Mouse (Mus musculus): ENCODE data around the gene Smco4. TPM values are rescaled to one million over a fixed set of nuclear protein-coding genes. Genes with fewer than 3 reads are reported as not detected.
"Not testable (repeated sequence)": the region's sequence is repeated elsewhere in the genome, so short reads cannot be mapped to it uniquely, and the experiment has no call there.

The Smco4 gene
- polyA plus RNA-seq, 1 experiment = 0.32 TPM

DNA sequence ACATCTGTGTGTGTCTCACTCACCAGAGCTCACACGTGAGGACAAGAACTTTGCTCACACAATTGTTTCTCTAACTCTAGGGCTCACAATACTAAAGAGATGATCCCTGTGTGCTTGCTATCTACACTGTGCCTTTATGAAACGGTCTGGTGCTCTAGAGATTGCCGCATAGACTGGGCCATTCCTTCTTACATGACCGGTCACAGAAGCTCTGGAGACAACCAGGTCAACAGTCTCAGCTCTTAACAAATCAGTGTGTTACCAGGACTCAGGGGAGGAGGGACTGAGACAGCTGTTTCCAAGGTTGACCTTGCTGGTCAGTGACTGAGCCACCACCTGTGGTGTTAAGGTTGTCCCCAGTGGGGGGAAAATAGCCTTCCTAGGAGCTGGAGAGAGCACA, 1.5 kb upstream of the Smco4 start:
- Histone ChIP-seq H3K27me3 (ENCODE audit: control insufficient read depth) (peaks cover 4% of the 10 kb centered on the region), H3K36me3 (ENCODE audit: control insufficient read depth) (no peaks in the 10 kb centered on the region), H3K4me3 (replicated peaks) (no peak overlapping the region), H3K4me1 (ENCODE audit: control insufficient read depth) (peaks cover 20% of the 10 kb centered on the region), H3K9me3 (ENCODE audit: control insufficient read depth, low read length) (no peaks in the 10 kb centered on the region)
- no peak for TF ChIP-seq TAL1 (IDR thresholded peaks at IDR 0.05; ENCODE audit: low read length)
- no peak for TF ChIP-seq GATA1 (IDR thresholded peaks at IDR 0.05; ENCODE audit: low read length)

DNA sequence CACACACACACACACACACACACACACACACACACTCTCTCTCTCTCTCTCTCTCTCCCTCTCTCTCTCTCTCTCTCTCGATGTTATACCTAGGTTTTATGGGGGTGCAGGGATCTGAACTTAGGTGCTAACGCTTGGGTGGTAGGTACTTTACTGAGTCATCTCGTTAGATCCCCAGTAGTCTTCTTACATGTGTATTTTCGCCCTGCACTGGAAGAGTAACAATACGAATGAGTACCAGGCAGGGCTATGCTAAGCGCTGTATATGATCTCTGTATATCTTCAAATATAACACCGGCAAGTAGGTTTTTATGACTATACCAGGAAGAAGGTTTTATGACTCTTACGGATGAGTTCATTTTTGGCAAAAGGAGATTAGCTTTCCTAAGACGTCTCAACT, 831 bp upstream of the Smco4 start:
- Histone ChIP-seq H3K4me3 (replicated peaks) (no peak overlapping the region), H3K36me3 (ENCODE audit: control insufficient read depth) (no peaks in the 10 kb centered on the region), H3K9me3 (ENCODE audit: control insufficient read depth, low read length) (no peaks in the 10 kb centered on the region), H3K4me1 (ENCODE audit: control insufficient read depth) (peaks cover 24% of the 10 kb centered on the region), H3K27me3 (ENCODE audit: control insufficient read depth) (peaks cover 4% of the 10 kb centered on the region)
- TF ChIP-seq GATA1 (IDR thresholded peaks at IDR 0.05; ENCODE audit: low read length) = no peak
- no peak for TF ChIP-seq TAL1 (IDR thresholded peaks at IDR 0.05; ENCODE audit: low read length)

DNA sequence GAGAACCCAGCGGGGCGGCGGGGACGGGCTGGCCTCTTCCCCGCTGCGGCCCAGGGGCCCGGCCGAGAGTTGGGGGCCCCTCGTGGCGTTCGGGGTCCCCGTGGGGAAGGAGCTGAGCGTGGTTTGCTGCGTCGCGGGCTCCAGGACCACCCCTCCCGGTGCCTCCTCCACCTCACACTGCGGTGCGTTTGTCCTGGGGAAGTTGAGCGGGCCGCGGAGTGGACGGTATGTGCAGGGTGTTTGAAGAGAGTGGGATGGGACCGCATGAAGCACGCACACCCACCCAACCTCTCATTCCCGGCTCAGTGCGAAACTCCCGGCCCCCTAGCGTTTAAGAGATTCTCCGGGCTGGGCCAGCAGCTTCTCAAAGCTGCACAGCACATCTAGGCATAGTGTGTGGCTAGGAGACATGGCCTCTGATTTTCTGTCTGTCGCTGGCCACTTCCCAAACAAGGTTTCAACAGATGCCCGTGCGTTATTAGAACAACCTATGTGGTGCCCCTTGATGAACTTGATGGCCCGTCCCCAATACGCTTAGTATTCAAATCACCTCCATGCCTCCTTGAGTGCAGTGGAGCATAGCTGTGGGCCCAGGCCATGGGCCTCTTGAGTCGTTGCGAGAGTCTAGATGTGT, 810 bp downstream of the Smco4 start:
- Histone ChIP-seq H3K27me3 (ENCODE audit: control insufficient read depth) (peaks cover 4% of the 10 kb centered on the region), H3K4me3 (replicated peaks) (peak overlapping the region; percentile 68), H3K9me3 (ENCODE audit: control insufficient read depth, low read length) (no peaks in the 10 kb centered on the region), H3K4me1 (ENCODE audit: control insufficient read depth) (peaks cover 37% of the 10 kb centered on the region), H3K36me3 (ENCODE audit: control insufficient read depth) (no peaks in the 10 kb centered on the region)
- TF ChIP-seq GATA1 (IDR thresholded peaks at IDR 0.05; ENCODE audit: low read length) = no peak
- no peak for TF ChIP-seq TAL1 (IDR thresholded peaks at IDR 0.05; ENCODE audit: low read length)

DNA sequence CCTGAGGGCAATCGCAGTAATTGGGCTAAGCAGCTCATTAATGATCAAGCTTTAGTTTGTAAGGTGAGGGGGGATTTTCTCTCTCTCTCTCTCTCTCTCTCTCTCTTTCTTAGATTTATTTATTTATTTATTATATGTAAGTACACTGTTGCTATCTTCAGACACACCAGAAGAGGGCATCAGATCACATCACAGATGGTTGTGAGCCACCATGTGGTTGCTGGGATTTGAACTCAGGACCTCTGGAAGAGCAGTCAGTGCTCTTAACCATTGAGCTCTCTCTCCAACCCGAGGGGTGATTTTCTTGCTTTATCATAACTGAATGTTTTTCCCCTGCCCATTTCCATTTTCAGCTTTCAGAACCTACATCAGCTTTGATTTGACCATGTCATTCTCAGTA, 2.0 kb downstream of the Smco4 start:
- not testable (repeated sequence) for H3K27me3 ChIP-seq (ENCODE audit: control insufficient read depth); H3K36me3 ChIP-seq (ENCODE audit: control insufficient read depth); H3K9me3 ChIP-seq (ENCODE audit: control insufficient read depth, low read length); H3K4me3 ChIP-seq (replicated peaks)
- H3K4me1 ChIP-seq (ENCODE audit: control insufficient read depth) = peaks cover 38% of the 10 kb centered on the region

DNA sequence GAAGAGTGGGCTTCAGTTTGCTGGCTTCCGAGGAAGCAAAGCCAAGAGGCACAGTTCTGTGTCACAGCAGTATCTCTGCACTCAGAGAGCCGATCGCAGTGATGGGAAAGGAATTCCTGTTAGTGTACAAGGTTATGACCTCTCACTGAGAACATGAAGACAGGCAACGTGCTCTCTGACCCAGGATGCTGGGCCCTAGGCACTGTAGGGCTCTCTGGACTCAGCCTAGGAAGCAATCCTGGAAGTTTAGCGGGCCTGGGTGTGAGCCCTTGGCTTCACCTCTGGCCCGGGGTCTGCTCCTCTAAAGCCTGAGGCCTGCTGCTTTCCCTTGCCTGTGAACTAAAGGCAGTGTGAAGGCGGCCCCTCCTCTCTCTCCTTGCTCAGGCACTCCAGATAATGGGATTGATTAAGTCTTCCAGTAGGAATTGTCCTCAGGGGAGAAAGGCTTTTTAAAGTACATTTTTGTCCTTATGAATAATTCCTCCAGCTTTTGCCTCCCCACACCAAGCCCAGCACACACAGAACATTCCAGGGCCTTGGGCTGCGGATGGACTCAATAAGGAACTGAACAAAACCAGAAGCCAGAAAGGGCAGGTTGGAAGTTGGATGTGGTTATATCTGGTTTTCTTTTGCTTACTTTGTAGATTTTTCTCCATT, 2.8 kb downstream of the Smco4 start:
- Histone ChIP-seq H3K27me3 (ENCODE audit: control insufficient read depth) (peaks cover 4% of the 10 kb centered on the region), H3K4me1 (ENCODE audit: control insufficient read depth) (peaks cover 38% of the 10 kb centered on the region), H3K36me3 (ENCODE audit: control insufficient read depth) (no peaks in the 10 kb centered on the region), H3K4me3 (replicated peaks) (no peak overlapping the region), H3K9me3 (ENCODE audit: control insufficient read depth, low read length) (no peaks in the 10 kb centered on the region)
- TF ChIP-seq GATA1 (IDR thresholded peaks at IDR 0.05; ENCODE audit: low read length) (no peak), TAL1 (IDR thresholded peaks at IDR 0.05; ENCODE audit: low read length) (no peak)

DNA sequence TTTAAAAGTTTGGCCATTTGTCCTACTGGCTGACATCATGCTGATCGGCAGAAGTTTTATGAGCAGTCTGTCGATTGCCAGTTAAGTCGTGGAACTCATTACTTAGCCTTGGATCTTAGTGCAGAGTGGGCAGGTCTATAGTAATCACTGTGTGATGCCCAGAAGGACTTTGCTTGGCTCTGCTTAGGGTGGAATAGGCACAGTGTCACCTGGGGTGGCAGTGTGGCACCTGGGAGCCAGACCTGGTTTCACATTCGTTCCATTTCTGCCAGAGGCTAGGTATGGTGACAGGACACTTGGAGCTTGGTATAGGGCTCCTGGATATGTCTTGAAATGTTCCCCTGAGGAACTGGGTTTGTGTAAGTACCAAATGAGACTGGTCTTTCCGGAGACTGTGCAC, 6.8 kb downstream of the Smco4 start:
- no peaks in the 10 kb centered on the region for H3K9me3 ChIP-seq (ENCODE audit: control insufficient read depth, low read length)
- no peaks in the 10 kb centered on the region for H3K27me3 ChIP-seq (ENCODE audit: control insufficient read depth)
- H3K36me3 ChIP-seq (ENCODE audit: control insufficient read depth) = no peaks in the 10 kb centered on the region
- TF ChIP-seq GATA1 (IDR thresholded peaks at IDR 0.05; ENCODE audit: low read length) = no peak
- TF ChIP-seq TAL1 (IDR thresholded peaks at IDR 0.05; ENCODE audit: low read length) = no peak
- peaks cover 30% of the 10 kb centered on the region for H3K4me1 ChIP-seq (ENCODE audit: control insufficient read depth)
- H3K4me3 ChIP-seq (replicated peaks) = no peak overlapping the region

DNA sequence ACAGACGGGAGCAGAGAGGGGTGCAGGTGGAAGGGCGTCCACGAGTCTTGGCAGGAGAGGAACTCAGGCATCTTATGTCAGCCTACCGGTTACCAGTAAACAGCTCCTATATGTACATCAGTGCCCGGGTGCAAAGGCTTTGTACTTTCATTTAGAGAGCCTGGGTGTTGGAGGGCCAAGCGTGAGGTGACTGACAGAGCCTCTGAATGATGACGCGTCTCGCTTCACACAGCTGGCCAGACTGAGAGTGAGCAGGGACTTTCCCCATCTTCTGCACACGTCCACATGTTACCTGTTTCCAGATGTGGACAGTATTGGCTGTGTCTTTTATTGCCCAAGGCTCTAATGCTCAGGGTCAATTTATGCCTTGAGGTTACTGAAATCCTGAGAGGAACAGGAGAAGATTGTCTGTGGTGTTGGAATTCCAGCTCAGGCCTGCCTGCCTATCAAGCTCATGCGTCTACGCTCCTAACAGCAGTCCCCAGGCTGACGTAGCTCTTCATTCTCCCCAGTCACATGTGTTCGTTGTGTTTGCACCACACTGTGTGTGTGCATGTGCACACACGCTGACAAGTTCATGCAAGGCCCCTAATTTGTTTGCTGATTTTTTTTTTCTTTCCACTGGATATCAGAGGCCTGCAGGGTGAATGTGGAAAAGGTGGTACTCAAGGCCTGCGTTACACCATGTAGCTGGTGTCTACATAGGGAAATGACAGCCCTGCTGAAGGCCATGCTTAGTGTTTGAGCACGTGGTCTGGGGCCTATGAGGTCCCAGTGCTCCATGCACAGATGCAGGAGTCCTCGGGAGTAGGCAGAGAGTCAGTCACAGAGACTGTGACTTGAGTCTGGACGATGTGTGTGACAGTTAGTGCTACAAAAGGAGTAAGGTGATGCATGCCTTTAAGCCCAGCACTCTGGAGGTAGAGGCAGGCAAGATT, 8.4 kb downstream of the Smco4 start:
- Histone ChIP-seq H3K9me3 (ENCODE audit: control insufficient read depth, low read length) (no peaks in the 10 kb centered on the region), H3K4me3 (replicated peaks) (no peak overlapping the region), H3K27me3 (ENCODE audit: control insufficient read depth) (no peaks in the 10 kb centered on the region), H3K4me1 (ENCODE audit: control insufficient read depth) (peaks cover 31% of the 10 kb centered on the region), H3K36me3 (ENCODE audit: control insufficient read depth) (no peaks in the 10 kb centered on the region; the same call in 1 of the 2 replicates)
- TF ChIP-seq TAL1 (IDR thresholded peaks at IDR 0.05; ENCODE audit: low read length) = no peak
- TF ChIP-seq GATA1 (IDR thresholded peaks at IDR 0.05; ENCODE audit: low read length) = no peak

DNA sequence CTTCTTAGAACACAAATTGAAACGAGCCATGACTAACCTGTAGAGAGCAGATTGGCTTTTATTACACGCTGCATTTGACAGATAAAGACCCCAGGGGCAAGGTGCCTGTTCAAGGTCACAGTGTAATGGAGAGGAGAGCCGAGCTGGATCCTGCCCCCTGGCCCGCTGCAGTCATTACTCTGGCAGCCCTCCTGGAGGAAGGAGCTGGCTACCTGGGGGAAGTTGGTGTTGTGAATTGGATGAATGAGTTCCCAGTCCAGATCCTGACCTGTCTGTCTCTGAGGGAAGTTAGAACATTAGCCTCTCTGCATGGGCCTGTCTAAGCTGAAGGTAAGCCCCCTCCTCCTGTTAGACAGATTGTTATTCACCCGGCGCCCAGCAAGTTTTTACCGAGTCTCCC, 9.2 kb downstream of the Smco4 start:
- Histone ChIP-seq H3K4me1 (ENCODE audit: control insufficient read depth) (peaks cover 27% of the 10 kb centered on the region), H3K36me3 (ENCODE audit: control insufficient read depth) (no peaks in the 10 kb centered on the region; the same call in none of the 2 replicates), H3K27me3 (ENCODE audit: control insufficient read depth) (no peaks in the 10 kb centered on the region), H3K9me3 (ENCODE audit: control insufficient read depth, low read length) (no peaks in the 10 kb centered on the region), H3K4me3 (replicated peaks) (no peak overlapping the region)
- TF ChIP-seq GATA1 (IDR thresholded peaks at IDR 0.05; ENCODE audit: low read length) = no peak
- TF ChIP-seq TAL1 (IDR thresholded peaks at IDR 0.05; ENCODE audit: low read length) = no peak

DNA sequence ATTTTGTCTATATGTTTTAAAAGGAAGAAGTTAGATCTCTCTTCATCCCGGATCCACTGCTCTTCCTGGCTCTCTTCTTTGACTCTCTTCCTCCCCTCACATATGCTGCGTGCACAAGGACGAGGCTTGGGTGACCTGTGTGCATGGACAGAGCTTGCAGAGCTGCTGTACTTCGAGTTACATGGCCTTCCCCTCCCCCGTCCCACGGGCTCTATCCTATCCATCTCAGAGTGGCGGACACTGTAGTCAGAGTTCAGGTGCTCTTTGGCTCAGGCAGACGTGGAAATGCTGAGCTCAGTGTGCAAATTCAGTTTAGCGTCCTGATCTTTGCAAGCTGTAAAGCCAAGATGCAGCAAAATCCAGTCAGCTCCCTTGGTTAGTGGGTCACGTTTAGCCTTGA, 10.1 kb downstream of the Smco4 start:
- H3K4me3 ChIP-seq (replicated peaks) = no peak overlapping the region
- H3K27me3 ChIP-seq (ENCODE audit: control insufficient read depth) = no peaks in the 10 kb centered on the region
- TF ChIP-seq TAL1 (IDR thresholded peaks at IDR 0.05; ENCODE audit: low read length) (no peak), GATA1 (IDR thresholded peaks at IDR 0.05; ENCODE audit: low read length) (no peak)
- no peaks in the 10 kb centered on the region; the same call in none of the 2 replicates for H3K36me3 ChIP-seq (ENCODE audit: control insufficient read depth)
- peaks cover 20% of the 10 kb centered on the region for H3K4me1 ChIP-seq (ENCODE audit: control insufficient read depth)
- no peaks in the 10 kb centered on the region for H3K9me3 ChIP-seq (ENCODE audit: control insufficient read depth, low read length)
